Mouse (Mus musculus) frontal cortex, adult 2 months (tissue): Measurements from ENCODE around the gene Med12l. TPM values are rescaled to one million over a fixed set of nuclear protein-coding genes. Genes with fewer than 3 reads are reported as not detected.

Source experiments
- DNase-seq, 2 experiments: peaks; one replicate each; pipeline ENCODE4 v3.0.0; 2022; ENCODE audit warnings: low spot score in 1 of 2; ENCODE audit errors: extremely low spot score in 1 of 2
- polyA plus RNA-seq: library from polyadenylated mRNA; depleted of rRNA; stranded (reverse); fragments of >200 nt; gene quantifications from 2 replicates; pipeline ENCODE4 v1.2.3, GENCODE M21; 2012

The Med12l gene
- polyA plus RNA-seq, 1 experiment: 11.5 TPM

DNA sequence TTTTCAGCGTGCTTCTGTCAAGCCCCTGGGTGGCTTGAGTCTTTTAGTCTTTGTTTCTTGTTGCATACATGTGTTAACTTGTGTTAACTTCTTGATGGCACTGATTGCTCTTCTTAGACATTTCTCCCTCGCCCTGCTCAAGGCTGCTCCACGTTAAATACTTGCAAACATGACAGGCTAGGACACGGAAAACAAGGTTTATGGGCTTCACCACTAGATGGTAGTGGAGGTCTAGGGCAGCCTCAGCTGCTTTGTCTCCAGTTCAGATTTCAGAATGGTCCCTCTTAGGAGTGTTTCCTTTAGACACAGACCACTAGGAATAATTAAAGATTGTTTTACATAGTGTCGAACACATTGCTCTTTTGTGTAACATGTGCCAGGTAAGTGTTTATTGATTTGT lies 169.6 kb downstream of the Med12l start:
- peak in 1 of 2 experiments; percentile 71 for DNase-seq

DNA sequence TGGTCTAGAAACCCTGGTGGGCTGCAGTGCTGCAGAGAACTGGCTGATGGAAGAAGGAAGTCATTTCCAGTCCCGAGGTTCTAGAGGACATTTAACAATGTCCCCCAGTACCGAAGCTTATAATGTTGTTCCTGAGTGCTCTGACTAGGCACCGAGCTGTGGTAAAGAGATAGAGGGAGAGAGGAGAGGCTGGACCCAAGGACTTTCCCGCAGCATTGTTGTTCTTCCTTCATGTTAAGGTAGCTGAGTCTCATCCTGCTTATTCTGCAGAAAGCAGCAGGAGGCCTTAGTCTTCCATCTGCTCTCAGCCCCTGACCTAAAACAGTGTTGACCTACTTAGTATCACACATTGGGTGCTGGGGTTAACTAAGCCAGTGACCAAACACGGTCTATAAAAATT lies 171.2 kb downstream of the Med12l start:
- DNase-seq: no peak

DNA sequence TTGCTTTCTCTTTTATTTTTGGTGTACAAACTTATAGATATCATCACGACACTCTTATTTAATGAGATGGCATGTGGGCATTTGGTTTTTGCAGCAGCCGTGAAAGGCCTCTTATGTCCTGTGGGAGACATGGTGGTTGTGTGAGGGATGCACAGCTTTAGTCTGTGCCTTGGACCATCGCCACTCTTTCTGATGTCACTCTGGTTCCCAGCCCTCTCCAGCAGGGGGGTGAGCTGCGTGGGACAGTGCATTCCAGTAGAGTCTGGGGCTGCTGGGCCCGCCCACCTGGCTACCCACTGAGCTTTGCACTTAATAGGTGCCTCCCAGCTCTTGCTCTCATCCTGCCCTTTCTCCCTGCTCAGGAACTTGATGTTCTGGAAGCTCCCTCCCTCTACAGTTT lies 175.5 kb downstream of the Med12l start:
- no peak for DNase-seq

- no peak for DNase-seq
Observed at GRCm38 (mm10) chr3:59182129-59182528, 176.5 kb downstream of the Med12l start.

GRCm38 (mm10) chr3:59185662-59186061 lies 180.0 kb downstream of the Med12l start:
- DNase-seq: no peak

- DNase-seq: no peak
Observed at GRCm38 (mm10) chr3:59187336-59187735, 181.7 kb downstream of the Med12l start.

GRCm38 (mm10) chr3:59191674-59192073 lies 186.0 kb downstream of the Med12l start:
- DNase-seq: no peak

- no peak for DNase-seq
Observed at GRCm38 (mm10) chr3:59194099-59194498, 188.5 kb downstream of the Med12l start.

DNA sequence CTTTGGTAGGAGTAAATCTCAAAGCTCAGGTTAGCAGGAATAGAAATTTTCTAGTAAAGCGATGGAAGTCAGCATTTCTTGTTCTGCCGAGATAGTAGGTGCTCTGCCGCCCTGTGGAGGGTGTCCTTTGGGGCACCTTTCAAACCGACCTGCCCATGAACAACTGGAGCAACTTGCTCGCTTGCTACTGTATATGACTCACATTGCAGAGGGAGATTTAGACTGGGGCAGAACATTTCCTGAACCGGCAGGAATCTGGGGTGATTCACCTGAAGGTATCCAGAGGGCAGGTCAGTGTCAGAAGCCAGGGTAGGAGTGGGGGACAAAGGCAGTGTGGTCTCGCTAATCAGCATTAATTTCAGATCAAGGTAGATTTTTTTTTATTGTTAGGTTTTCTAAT lies 189.3 kb downstream of the Med12l start, which contains the start of gene Gpr87:
Gene Gpr87 (minus strand): TSS at position 167 of the 400 bp plus-strand sequence.
- DNase-seq: no peak

GRCm38 (mm10) chr3:59197329-59197948 lies 191.8 kb downstream of the Med12l start:
- no peak for DNase-seq

DNA sequence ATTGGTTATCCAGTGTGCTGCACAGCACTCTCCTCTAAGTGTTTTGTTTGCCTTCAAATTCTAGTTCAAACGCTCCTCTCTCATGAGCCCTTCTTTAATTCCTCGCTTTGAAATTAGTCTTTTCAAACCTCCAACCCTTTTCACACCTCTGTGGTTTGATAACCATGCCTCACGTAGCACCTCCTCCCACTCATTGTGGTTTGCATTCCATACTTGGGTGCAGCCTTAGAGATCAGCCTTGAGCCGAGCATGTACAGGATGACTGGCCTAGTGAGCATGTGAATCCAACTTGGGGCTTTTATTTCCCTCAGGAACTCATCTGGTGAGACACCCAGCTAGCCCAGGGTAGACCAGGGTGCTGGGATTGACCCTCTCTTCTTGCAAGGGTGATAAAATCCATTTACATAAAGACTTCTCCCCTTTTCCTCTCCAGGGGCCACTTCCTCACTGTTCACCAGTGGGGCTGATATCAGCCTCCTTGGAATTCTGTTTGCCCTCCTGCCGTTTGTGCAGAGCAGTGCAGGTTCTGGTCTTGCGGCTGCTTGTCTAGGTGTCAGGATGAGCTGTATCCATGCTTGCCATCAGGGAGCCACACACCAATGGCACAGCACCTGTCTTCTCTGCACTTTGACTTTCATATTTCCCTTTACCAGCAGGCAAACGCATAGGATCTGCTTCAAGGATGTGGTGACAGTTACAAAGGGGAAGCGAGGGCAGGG lies 198.3 kb downstream of the Med12l start:
- no peak for DNase-seq

GRCm38 (mm10) chr3:59204719-59205503 lies 199.3 kb downstream of the Med12l start:
- DNase-seq: no peak

DNA sequence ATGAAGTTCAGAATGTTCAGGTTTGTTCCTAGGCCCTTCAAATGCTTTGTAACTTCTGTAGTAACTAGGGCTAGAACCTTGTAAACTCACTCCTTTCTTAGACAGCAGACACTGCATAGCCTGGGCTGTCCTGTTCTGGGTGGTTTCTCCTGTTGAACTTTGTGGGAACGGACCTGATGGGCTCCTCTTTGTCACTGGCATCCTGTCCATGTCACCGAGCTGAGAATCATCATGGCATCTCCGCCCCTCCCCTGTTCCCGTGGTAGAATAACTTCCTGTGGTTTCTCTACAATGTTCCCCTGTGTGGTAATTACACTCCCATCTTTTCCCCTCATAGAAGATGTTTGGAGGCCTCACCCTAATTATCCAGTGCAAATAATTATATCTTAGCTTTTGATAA lies 200.3 kb downstream of the Med12l start:
- DNase-seq: no peak

- DNase-seq: peak in 1 of 2 experiments; percentile 93
Observed at GRCm38 (mm10) chr3:59208650-59209548, 203.3 kb downstream of the Med12l start.

GRCm38 (mm10) chr3:59210089-59210488 lies 204.5 kb downstream of the Med12l start:
- DNase-seq: no peak

- DNase-seq: no peak
Observed at GRCm38 (mm10) chr3:59210727-59211126, 205.1 kb downstream of the Med12l start, which contains the start of gene P2ry13. TSS of gene P2ry13 (minus strand) at chr3:59210882.

DNA sequence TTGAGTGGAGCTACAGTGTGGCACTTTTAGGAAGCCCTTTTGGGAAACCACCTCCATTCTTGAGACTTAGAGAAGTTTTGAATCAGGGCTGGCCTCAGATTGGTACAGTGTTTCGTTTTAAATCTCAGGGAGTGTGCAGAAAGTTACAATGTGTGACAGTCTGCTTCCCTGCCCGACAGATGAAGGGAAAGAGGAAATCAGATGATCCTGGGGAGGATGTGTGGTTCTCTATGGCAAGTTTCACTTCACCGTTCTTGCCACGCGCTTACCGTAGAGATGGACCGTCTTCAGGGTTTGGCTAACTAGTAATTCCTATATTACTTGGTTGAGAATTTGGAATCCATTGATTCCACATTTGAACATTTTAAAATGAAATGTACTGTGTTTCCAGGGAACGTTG lies 206.2 kb downstream of the Med12l start:
- DNase-seq: no peak

DNA sequence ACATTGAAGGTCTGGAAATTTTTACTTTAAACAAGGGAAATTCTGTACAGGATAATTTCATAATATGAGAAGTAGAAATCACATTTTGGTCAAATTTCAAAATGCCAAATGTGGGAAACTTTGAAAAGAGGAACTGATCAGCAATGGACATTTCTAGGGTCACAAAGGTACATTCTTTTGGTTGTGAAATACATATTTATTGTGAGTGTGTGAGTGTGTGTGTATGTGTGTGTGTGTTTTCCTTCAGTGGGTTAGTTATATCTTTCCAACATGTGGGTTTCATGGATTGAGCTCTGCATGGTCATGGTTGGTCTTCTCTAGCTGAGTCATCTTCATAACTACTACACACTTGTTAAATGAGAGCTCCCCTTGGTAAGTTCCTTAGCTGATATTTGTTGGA lies 206.8 kb downstream of the Med12l start:
- DNase-seq: no peak

DNA sequence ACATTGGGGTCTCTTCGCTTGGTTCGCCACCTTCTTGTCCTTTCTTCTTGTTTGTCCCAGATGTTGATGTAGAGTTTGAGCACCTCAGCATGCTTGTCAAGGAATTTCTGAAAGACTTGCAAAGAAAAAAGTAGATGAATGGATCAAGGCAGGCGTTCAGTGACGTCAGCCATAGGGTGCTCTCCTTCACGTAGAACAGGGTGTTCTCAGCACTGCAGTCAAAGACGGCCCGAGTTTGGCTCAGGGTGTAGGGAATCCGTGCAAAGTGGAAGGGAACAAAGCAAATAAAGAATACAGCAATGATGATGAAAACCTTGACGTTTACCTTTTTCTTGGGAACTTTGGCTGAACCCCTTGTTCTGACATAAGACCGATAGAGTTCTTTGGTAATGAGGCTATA lies 211.6 kb downstream of the Med12l start:
- no peak for DNase-seq

GRCm38 (mm10) chr3:59219326-59219725 lies 213.7 kb downstream of the Med12l start:
- no peak for DNase-seq
